Mouse (Mus musculus) stomach, embryonic 15.5 days (tissue): Measurements from ENCODE around the gene Aph1a. TPM values are rescaled to one million over a fixed set of nuclear protein-coding genes. Genes with fewer than 3 reads are reported as not detected.
"Not testable (repeated sequence)": the region's sequence is repeated elsewhere in the genome, so short reads cannot be mapped to it uniquely, and the experiment has no call there.

Experiments used
- ATAC-seq: fragments of 200-750 bp; cut with Nextera tagmentation; 2 replicates; pipeline ENCODE4 v1.8.0; 2017; ENCODE audit warnings: low read depth, moderate number of reproducible peaks, moderate TSS enrichment; ENCODE audit not compliant: insufficient read depth, low FRiP score
- H3K27ac ChIP-seq: fragments of 300-500 bp; sonication (generic); 2 replicates; pipeline ENCODE4 v1.5.1; 2015; ENCODE audit warnings: mild to moderate bottlenecking, inconsistent platforms
- H3K27me3 ChIP-seq: fragments of 300-500 bp; sonication (generic); replicated peaks from 2 replicates; pipeline ENCODE4 v1.6.1; 2015; ENCODE audit warnings: inconsistent platforms
- H3K36me3 ChIP-seq: fragments of 300-500 bp; sonication (generic); 2 replicates; pipeline ENCODE4 v1.6.1; 2015; ENCODE audit warnings: inconsistent platforms
- H3K4me1 ChIP-seq: fragments of 300-500 bp; sonication (generic); 2 replicates; pipeline ENCODE4 v1.6.1; 2015; ENCODE audit warnings: inconsistent platforms
- H3K4me2 ChIP-seq: fragments of 300-500 bp; sonication (generic); 2 replicates; pipeline ENCODE4 v1.6.1; 2015; ENCODE audit warnings: mild to moderate bottlenecking, inconsistent platforms
- H3K4me3 ChIP-seq: fragments of 300-500 bp; sonication (generic); replicated peaks from 2 replicates; pipeline ENCODE4 v1.5.1; 2015; ENCODE audit warnings: inconsistent platforms
- H3K9ac ChIP-seq: fragments of 300-500 bp; sonication (generic); 2 replicates; pipeline ENCODE4 v1.6.1; 2015; ENCODE audit warnings: inconsistent platforms
- H3K9me3 ChIP-seq: fragments of 300-500 bp; sonication (generic); 2 replicates; pipeline ENCODE4 v1.6.1; 2016; ENCODE audit warnings: inconsistent platforms
- WGBS: fragments of 180-500 bp; shearing (Covaris S2); methylation state at CpG from one replicate; pipeline ENCODE4 v1.1.7; 2015; 5-methylcytosine and 5-hydroxymethylcytosine counted together
- polyA plus RNA-seq: library from polyadenylated mRNA; unstranded; fragments of >200 nt; fragmentation: Nextera tagmentation; extraction: Ambion mirVana; gene quantifications from 2 replicates; pipeline ENCODE4 v1.2.1, GENCODE M21; 2015

Aph1a gene
- 31.9 and 36.8 TPM in 2 replicates for polyA plus RNA-seq

DNA sequence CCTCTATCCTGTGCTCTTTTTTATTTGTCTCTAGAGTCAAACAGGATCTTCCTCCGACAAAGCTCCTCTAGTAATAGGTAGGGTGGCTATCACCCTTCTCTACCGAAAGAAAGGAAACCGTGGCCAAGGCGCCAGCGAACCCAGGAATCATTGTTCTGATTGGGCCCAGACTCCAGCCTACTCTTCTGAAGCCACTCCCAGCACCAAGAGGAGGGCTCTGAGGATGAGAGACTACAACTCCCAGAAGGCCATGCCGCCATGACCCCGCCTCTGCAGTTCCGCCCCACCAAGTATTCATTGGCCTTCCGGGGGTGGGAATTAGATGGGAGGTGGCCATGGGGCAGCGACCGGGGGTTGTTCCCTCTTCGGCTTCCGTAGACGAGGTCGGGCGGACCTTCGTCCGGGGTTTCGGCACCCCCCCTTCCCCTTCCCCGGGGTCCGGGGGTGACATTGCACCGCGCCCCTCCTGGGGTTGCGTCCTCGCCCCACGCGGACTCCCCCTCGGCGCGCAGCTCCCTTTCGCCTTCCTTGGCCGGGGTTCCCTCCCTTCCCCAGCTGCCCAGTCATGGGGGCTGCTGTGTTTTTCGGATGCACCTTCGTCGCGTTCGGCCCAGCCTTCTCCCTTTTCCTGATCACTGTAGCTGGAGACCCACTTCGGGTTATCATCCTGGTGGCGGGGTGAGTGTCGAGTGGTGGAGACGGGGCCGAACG lies at the start of gene Aph1a:
Aph1a (plus strand) TSS at position 364 of the 711 bp plus-strand sequence.
- ATAC-seq = peak; percentile 98
- Histone ChIP-seq H3K4me3 (peak within 1 kb of the TSS; percentile 65), H3K4me1 (peaks cover 22% of the 10 kb centered on the region), H3K27ac (peak within 1 kb of the TSS; percentile 83), H3K4me2 (peak within 1 kb of the TSS; percentile 62), H3K9ac (peak within 1 kb of the TSS; percentile 78)
- not testable (repeated sequence) for H3K27me3 ChIP-seq, H3K9me3 ChIP-seq, H3K36me3 ChIP-seq
- under 1% methylated on average over 26 of the region's 43 CpGs for WGBS

DNA sequence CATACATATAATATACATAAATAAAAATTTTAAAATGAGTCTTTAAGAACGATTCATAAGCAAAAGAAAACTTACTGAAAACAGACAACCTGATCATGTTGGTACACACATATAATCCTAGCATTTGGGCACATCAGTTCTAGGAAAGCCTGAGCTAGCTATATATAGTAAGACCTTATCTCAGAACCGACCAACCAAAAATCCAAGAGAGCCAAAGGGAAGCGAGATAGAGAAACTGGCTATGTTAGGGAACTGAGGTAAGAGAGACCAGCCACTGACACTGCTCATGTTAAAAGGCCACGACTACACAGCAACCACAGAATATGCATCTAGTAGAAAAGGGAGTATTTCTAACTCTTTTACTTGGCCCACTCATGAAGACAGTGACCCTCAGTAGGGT lies 43.2 kb upstream of the Aph1a start:
- Histone ChIP-seq H3K4me1 (peaks cover 4% of the 10 kb centered on the region; the same call in 1 of the 2 replicates), H3K4me3 (no peak overlapping the region), H3K36me3 (peaks cover 55% of the 10 kb centered on the region), H3K9me3 (no peaks in the 10 kb centered on the region), H3K4me2 (no peak overlapping the region), H3K27ac (no peak overlapping the region), H3K9ac (no peak overlapping the region), H3K27me3 (no peaks in the 10 kb centered on the region)
- 73% methylated on average over 4 of the region's 4 CpGs for WGBS
- no peak for ATAC-seq

DNA sequence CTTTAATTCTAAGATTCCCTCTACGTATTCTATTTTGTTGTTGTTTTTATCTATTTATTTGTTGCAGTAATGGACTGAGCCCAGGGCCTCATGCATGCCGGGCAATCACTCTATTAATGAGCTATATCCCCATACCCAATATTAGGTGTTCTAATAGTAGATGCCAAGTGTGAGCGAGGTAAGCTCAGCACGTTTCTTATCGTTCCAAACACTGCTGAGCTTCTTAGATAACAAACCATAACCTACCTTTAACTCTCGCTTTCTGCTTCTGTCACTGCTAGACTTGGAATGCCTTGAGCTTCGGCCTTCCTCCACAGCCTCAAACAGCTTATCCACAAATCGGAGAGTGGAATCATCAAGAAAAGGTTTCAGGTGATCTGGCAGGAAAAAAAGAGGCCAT lies 42.5 kb upstream of the Aph1a start:
- WGBS = 89% methylated on average over 8 of the region's 8 CpGs
- Histone ChIP-seq H3K27ac (no peak overlapping the region), H3K9ac (no peak overlapping the region), H3K4me2 (no peak overlapping the region), H3K4me3 (no peak overlapping the region), H3K9me3 (no peaks in the 10 kb centered on the region), H3K27me3 (no peaks in the 10 kb centered on the region), H3K4me1 (peaks cover 4% of the 10 kb centered on the region; the same call in 1 of the 2 replicates), H3K36me3 (peaks cover 50% of the 10 kb centered on the region)
- no peak for ATAC-seq

DNA sequence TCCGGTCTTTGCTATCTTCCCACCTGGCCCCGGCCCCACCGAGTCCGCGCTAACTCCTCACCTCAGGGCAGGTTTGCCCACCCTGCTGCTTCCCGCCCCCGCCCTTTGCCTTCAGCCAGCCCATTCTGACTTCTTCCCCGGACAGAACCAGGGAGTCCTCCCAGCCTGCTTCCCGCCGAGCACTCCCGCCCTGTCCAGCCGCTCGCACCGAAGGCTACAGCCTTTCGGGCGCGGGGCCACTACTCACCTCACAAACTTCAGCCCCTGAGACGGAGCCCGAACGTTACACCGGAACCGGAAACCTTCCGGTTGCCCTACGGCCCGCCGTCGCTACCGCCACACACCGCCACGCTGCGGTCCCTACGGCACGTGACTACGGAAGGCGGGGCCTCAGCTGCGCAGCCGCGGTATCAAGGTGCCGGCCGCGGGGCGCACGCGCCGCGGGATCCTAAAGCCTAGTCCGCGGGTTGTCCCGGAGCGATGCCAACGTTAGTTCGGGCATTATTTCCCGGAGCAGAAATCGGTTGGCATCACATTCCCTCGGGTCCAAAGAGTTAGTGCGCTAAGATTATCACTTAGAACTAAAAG lies 38.2 kb upstream of the Aph1a start, which contains the start of gene Prpf3:
Prpf3 (minus strand) TSS at position 384 of the 588 bp plus-strand sequence.
- peak within 1 kb of the TSS; percentile 74 for H3K9ac ChIP-seq
- H3K4me2 ChIP-seq = peak within 1 kb of the TSS; percentile 64
- no peaks in the 10 kb centered on the region for H3K9me3 ChIP-seq
- WGBS = under 1% methylated on average over 55 of the region's 56 CpGs
- peaks cover 20% of the 10 kb centered on the region for H3K36me3 ChIP-seq
- peak within 1 kb of the TSS; percentile 84 for H3K4me3 ChIP-seq
- H3K27me3 ChIP-seq = no peaks in the 10 kb centered on the region
- peaks cover 4% of the 10 kb centered on the region; the same call in 1 of the 2 replicates for H3K4me1 ChIP-seq
- H3K27ac ChIP-seq = peak within 1 kb of the TSS; percentile 81
- peak; percentile 97 for ATAC-seq

DNA sequence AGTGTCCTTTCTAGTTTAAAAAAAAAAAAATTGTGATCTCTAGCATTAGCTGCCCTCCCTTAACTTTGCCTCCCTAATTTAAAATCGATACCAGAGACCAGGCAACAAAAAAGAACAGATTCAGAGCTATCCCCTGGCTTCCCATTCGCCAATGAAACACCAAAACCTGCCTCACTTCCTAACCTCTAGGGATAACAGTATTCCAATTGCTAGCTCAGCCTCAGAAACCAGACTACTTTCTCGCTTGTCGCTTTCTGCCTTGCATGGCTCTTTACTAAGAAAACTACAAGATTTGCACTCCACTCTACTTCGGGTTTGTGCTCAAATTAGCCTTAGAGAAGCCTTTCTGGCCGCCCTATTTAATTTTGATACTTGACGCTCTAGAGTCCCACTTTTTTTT lies 37.7 kb upstream of the Aph1a start:
- peak overlapping the region; percentile 64 for H3K4me2 ChIP-seq
- H3K9ac ChIP-seq = peak overlapping the region; percentile 16; the same call in 1 of the 2 replicates
- 24% methylated on average over 7 of the region's 7 CpGs for WGBS
- peak overlapping the region; percentile 84 for H3K4me3 ChIP-seq
- peak overlapping the region; percentile 81 for H3K27ac ChIP-seq
- H3K27me3 ChIP-seq = no peaks in the 10 kb centered on the region
- H3K4me1 ChIP-seq = peaks cover 4% of the 10 kb centered on the region; the same call in 1 of the 2 replicates
- no peak for ATAC-seq
- H3K9me3 ChIP-seq = no peaks in the 10 kb centered on the region
- peaks cover 14% of the 10 kb centered on the region for H3K36me3 ChIP-seq

DNA sequence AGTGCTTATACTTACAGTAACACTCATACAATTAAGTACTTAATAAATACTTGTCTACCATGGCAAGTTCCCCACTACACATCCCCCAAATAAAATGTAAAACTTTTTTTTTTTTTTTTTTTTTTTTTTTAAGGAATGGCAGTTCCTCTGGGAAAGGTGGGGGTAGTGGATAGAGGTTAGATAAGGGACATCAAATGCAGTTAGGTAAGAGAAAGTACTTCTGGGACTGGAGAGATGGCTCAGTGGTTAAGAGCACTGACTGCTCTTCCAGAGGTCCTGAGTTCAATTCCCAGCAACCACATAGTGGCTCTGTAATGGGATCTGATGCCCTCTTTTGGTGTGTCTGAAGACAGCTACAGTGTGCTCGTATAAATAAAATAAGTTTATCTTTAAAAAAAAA lies 36.7 kb upstream of the Aph1a start:
- H3K27me3 ChIP-seq, H3K4me1 ChIP-seq, H3K9me3 ChIP-seq, H3K4me2 ChIP-seq, H3K27ac ChIP-seq, H3K4me3 ChIP-seq, H3K9ac ChIP-seq, ATAC-seq, H3K36me3 ChIP-seq: not testable (repeated sequence)
- WGBS = 74% methylated on average over 1 of the region's 1 CpGs

DNA sequence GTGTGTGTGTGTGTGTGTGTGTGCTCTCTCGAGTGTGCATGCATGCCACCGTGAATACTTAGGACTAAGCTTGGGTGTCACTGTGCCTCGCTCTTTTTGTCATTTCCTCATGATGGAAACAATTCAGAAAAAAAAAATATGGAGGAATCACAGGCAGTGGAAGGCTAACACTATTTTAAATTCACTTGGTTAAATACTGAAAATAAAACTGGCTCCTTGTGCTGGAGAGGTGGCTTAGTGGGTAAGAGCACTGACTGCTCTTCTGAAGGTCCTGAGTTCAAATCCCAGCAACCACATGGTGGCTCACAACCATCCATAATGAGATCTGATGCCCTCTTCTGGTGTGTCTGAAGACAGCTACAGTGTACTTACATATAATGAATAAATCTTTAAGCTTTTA lies 35.5 kb upstream of the Aph1a start:
- not testable (repeated sequence) for H3K9me3 ChIP-seq, H3K27me3 ChIP-seq, H3K27ac ChIP-seq, ATAC-seq, H3K36me3 ChIP-seq, H3K9ac ChIP-seq, H3K4me3 ChIP-seq, H3K4me2 ChIP-seq, H3K4me1 ChIP-seq
- 68% methylated on average over 3 of the region's 3 CpGs for WGBS

DNA sequence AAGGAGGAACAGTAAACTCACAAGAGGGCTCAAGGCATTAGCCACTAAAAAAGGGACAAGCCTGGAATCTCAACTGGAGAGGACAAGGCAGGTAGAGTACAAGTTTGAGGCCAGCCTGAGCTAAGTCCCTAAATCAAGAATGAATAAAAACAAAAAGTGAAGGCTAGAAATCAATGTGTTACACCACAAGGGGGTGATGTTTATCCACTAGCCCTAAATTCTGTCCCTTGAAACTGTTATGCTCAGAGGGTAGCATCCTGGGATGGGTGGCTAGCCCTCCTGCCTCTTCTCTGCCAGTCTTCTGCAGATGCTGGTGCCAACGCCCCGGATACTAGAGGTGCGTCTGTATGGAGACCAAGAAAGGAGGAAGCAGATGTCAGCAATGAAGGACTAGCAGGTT lies 33.4 kb upstream of the Aph1a start:
- H3K9me3 ChIP-seq = no peaks in the 10 kb centered on the region
- no peak overlapping the region for H3K9ac ChIP-seq
- no peaks in the 10 kb centered on the region for H3K4me1 ChIP-seq
- H3K4me3 ChIP-seq = no peak overlapping the region
- no peaks in the 10 kb centered on the region for H3K27me3 ChIP-seq
- H3K4me2 ChIP-seq = no peak overlapping the region
- no peaks in the 10 kb centered on the region for H3K36me3 ChIP-seq
- ATAC-seq = no peak
- 65% methylated on average over 3 of the region's 3 CpGs for WGBS
- no peak overlapping the region for H3K27ac ChIP-seq

DNA sequence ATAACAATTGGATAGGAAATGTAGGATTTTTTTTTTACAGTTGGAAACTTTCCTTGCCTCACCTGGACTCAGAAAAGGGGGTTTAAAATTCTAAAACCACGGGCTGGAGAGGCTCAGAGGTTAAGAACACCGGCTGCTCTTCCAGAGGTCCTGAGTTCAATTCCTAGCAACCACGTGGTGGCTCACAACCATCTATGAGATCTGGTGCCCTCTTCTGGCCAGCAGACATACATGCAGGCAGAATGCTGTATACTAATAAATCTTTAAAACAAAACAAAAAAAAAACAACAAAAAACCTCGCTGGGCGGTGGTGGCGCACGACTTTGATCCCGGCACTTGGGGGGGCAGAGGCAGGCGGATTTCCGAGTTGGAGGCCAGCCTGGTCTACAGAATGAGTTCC lies 32.6 kb upstream of the Aph1a start:
- no peaks in the 10 kb centered on the region for H3K4me1 ChIP-seq
- H3K27ac ChIP-seq = no peak overlapping the region
- no peak for ATAC-seq
- H3K36me3 ChIP-seq = no peaks in the 10 kb centered on the region
- H3K27me3 ChIP-seq = no peaks in the 10 kb centered on the region
- WGBS = 75% methylated on average over 10 of the region's 10 CpGs
- H3K4me2 ChIP-seq = no peak overlapping the region
- H3K9ac ChIP-seq = no peak overlapping the region
- H3K9me3 ChIP-seq = no peaks in the 10 kb centered on the region
- no peak overlapping the region for H3K4me3 ChIP-seq

DNA sequence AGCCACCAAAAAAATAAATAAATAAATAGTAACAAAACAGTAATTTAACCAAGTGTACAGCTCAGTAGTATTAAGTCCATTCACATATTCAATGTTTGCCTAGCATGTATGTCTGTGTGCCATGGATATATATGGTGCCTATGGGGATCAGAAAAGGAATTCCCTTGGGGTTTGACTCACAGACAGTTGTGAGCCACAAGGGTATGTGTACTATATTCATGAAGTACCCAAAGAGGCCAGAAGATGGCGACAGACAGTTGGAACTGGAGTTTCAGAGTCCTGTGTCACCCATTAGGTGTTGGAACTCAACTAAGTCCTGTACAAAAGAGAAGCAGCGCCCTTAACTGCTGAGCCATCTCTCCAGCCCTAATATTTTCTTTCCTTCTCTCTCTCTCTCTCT lies 32.0 kb upstream of the Aph1a start:
- 47% methylated on average over 2 of the region's 2 CpGs for WGBS
- no peak overlapping the region for H3K27ac ChIP-seq
- H3K4me1 ChIP-seq = no peaks in the 10 kb centered on the region
- H3K36me3 ChIP-seq = no peaks in the 10 kb centered on the region
- H3K9ac ChIP-seq = no peak overlapping the region
- no peak overlapping the region for H3K4me3 ChIP-seq
- H3K4me2 ChIP-seq = no peak overlapping the region
- H3K27me3 ChIP-seq = no peaks in the 10 kb centered on the region
- peak; percentile 68; the same call in 1 of the 2 replicates for ATAC-seq
- no peaks in the 10 kb centered on the region for H3K9me3 ChIP-seq

DNA sequence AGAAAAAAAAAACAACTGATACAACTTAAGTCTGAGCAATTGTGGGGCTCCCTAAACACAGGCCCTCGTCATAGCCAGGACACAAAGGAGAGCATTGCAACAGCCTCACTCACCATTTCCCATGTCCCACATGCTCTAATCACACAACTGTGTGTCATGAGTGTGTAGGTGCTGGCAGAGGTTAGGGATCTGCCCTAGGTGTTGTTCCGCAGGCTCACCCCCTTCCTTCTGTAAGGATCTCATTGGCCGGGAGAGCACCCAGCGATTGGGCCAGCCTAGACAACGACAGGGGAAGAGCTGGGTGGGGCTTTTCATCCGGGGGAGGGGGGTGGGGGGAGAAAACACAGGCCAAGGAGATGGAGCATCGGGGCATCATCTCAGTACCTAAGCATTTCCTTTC lies 30.2 kb upstream of the Aph1a start:
- ATAC-seq = no peak
- WGBS = 68% methylated on average over 7 of the region's 7 CpGs
- Histone ChIP-seq H3K4me1 (no peaks in the 10 kb centered on the region), H3K4me3 (no peak overlapping the region), H3K9me3 (no peaks in the 10 kb centered on the region), H3K27ac (no peak overlapping the region), H3K27me3 (no peaks in the 10 kb centered on the region), H3K4me2 (no peak overlapping the region), H3K9ac (no peak overlapping the region), H3K36me3 (no peaks in the 10 kb centered on the region; the same call in 1 of the 2 replicates)

DNA sequence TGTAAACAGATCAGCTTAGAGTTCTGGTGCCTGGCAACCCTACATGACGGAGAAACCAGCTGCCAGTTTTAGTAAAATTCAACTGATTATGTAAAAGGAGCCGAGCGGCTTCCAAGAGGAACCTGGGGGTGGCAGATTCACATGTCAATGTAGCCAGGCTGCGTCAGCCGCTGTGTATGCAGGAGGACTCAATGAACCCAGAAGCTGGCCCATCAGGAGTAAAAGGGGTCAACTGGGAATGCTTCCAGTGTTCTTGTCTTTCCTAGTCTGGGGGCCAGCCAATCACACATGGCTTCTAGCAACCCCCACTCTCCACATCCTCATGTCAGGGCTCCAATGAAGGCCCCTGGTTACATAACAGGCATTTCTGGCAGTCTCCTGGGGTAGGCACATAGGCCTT lies 28.7 kb upstream of the Aph1a start:
- Histone ChIP-seq H3K4me2 (no peak overlapping the region), H3K36me3 (peaks cover 6% of the 10 kb centered on the region; the same call in 1 of the 2 replicates), H3K9me3 (no peaks in the 10 kb centered on the region), H3K27ac (no peak overlapping the region), H3K4me1 (no peaks in the 10 kb centered on the region), H3K27me3 (no peaks in the 10 kb centered on the region), H3K4me3 (no peak overlapping the region), H3K9ac (no peak overlapping the region)
- WGBS = 76% methylated on average over 5 of the region's 5 CpGs
- no peak for ATAC-seq
